Mouse (Mus musculus) forebrain, postnatal 0 days (tissue): ENCODE results near the gene Cplx3. TPM values are rescaled to one million over a fixed set of nuclear protein-coding genes. Genes with fewer than 3 reads are reported as not detected.

Source experiments
- ATAC-seq: fragments of 200-750 bp; cut with Nextera tagmentation; 2 replicates; pipeline ENCODE4 v1.8.0; 2017; ENCODE audit warnings: mild to moderate bottlenecking, moderate library complexity
- DNase-seq: peaks from one replicate; pipeline ENCODE4 v3.0.0-alpha.2; 2015
- H3K27ac ChIP-seq: fragments of 300-500 bp; sonication (generic); 2 replicates; pipeline ENCODE4 v1.5.1; 2014; ENCODE audit warnings: low read depth, mild to moderate bottlenecking, antibody characterized with exemption, low read length, moderate library complexity, mixed read lengths
- H3K27me3 ChIP-seq: fragments of 300-500 bp; sonication (generic); 2 replicates; pipeline ENCODE4 v1.6.1; 2014; ENCODE audit warnings: mild to moderate bottlenecking, low read length, mixed read lengths; ENCODE audit not compliant: insufficient read depth
- H3K36me3 ChIP-seq: fragments of 300-500 bp; sonication (generic); 2 replicates; pipeline ENCODE4 v1.6.1; 2014; ENCODE audit warnings: mild to moderate bottlenecking, moderate library complexity; ENCODE audit not compliant: insufficient read depth
- H3K4me1 ChIP-seq: fragments of 300-500 bp; sonication (generic); 2 replicates; pipeline ENCODE4 v1.6.1; 2014; ENCODE audit warnings: antibody characterized with exemption; ENCODE audit not compliant: insufficient read depth
- H3K4me2 ChIP-seq: fragments of 300-500 bp; sonication (generic); 2 replicates; pipeline ENCODE4 v1.6.1; 2014; ENCODE audit warnings: low read depth, mild to moderate bottlenecking, moderate library complexity
- H3K4me3 ChIP-seq: fragments of 300-500 bp; sonication (generic); 2 replicates; pipeline ENCODE4 v1.5.1; 2014; ENCODE audit warnings: low read depth, low read length, mixed read lengths
- H3K9ac ChIP-seq: fragments of 300-500 bp; sonication (generic); 2 replicates; pipeline ENCODE4 v1.6.1; 2014; ENCODE audit warnings: mild to moderate bottlenecking
- H3K9me3 ChIP-seq: fragments of 300-500 bp; sonication (generic); 2 replicates; pipeline ENCODE4 v1.6.1; 2016; ENCODE audit warnings: low read length
- CTCF ChIP-seq: sonication (generic); IDR thresholded peaks from 2 replicates; pipeline ENCODE4 v1.5.1; 2016; ENCODE audit warnings: antibody characterized with exemption, control low read depth, low read depth
- WGBS: fragments of 180-500 bp; shearing (Covaris S2); extraction: QIAGEN DNeasy Blood & Tissue Kit; methylation state at CpG from one replicate; pipeline ENCODE4 v1.1.7; 2014; 5-methylcytosine and 5-hydroxymethylcytosine counted together
- polyA plus RNA-seq: library from polyadenylated mRNA; unstranded; fragments of >200 nt; fragmentation: Nextera tagmentation; extraction: Ambion mirVana; gene quantifications from 2 replicates; pipeline ENCODE4 v1.2.1, GENCODE M21; 2015
- total RNA-seq: library from RNA; depleted of rRNA; stranded (reverse); fragments of >200 nt; gene quantifications from 2 replicates; pipeline ENCODE4 v1.2.3, GENCODE M21; 2014

Cplx3 gene
- total and polyA plus RNA-seq, 2 experiments from 2014 or later = 0.67 to 1.2 TPM

DNA sequence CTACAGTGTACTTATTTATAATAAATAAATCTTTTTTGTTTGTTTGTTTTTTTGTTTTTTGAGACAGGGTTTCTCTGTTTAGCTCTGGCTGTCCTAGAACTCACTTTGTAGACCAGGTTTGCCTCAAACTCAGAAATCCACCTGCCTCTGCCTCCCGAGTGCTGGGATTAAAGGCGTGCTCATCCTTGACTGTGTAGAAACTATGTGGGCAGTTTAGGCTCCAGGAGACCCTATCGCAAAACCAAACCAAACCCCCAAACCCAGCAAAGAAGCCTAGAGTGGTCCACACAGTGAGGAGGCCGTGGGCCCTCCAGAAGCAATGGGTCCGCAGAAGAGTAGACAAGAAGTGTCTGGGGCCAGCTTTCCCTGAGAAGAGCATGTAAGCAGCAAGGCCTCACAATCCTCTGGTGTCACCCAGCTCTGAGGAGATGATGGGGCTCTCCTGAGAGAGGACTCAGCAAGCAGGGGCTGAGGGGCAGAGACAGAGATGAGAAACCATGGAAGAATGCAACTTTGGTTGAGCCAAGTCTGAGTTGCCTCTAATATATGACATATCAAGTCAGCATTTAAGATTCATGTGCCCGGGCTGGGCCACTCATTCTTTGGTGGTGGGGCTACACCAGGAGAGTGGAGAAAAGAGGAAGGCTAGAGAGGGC, 44.2 kb upstream of the Cplx3 start:
- WGBS = 90% methylated on average over 6 of the region's 6 CpGs

DNA sequence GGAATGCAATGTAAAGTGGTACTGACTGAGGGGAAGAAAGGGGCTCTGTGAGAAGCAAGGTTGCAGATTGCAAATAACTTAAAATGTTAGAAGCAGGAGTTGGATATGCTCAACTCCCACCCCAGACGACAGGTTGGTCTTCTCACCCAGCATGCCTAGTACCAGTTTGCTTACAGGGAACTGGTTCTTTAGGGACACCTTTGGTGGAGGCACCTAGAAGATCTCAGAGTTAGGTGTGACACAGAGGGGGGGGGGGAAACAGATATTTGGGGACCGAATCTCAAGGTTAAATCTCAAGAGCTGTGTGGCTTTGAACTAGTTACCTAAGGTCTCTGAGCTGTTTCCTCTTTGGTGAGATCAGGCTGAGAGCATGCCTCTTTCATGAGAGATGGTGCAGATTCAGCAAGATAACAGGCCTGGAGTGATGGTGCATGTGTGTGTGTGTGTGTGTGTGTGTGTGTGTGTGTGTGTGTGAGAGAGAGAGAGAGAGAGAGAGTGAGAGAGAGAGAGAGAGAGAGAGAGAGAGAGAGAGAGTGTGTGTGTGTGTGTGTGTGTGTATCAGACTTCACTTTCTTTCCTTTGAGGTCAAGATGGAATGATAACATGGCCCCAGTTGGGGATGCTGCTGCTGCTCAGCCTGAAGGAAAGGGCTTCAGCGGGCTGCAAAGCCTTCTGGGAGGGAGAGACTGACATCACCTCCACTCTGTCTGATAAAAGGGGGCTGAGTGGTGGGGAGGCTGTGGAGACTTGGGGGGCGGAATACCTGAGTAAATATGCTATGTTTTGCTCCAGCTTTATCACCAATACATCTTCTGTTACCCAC, 41.4 kb upstream of the Cplx3 start:
- 76% methylated on average over 4 of the region's 4 CpGs for WGBS
- no peaks in the 10 kb centered on the region for H3K27me3 ChIP-seq
- no peak for ATAC-seq

More for the DNA sequence above, 44.2 kb upstream of the Cplx3 start:
- H3K9me3 ChIP-seq = no peaks in the 10 kb centered on the region
- H3K9ac ChIP-seq = no peak overlapping the region; the same call in 1 of the 2 replicates
- no peaks in the 10 kb centered on the region for H3K4me1 ChIP-seq
- H3K27ac ChIP-seq = no peak overlapping the region
- no peaks in the 10 kb centered on the region for H3K27me3 ChIP-seq
- DNase-seq (no peak), ATAC-seq (no peak)
- no peak for TF ChIP-seq CTCF
- no peaks in the 10 kb centered on the region for H3K36me3 ChIP-seq
- H3K4me3 ChIP-seq = no peak overlapping the region
- H3K4me2 ChIP-seq = no peak overlapping the region

DNA sequence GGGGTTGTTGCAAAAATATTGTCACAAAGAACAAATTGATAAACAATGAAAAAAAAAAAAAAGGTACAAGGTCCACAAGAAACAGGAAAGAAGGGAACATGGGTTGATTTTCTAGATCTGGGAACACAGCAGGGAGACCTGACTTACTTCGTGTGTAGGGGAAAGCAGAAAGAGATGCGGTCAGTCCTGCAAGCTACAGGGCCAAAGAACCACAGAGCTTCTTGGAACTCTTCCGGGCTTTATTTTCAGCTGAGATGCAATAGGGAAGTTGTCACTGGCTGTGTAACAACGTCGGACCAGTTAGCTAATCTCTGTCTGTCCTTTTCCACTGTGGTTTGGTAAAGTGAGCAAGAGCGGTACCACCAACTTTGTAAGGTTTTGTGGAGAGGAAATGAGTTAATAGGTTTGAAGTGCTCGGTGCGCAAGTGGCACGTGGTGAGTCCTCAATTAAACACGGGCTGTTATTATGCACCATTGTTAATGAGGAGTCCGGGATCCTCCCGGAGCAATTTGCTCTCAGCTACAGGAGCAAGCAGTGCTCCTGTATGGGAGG, 40.5 kb upstream of the Cplx3 start:
- H3K9me3 ChIP-seq = no peaks in the 10 kb centered on the region
- no peak overlapping the region for H3K27ac ChIP-seq
- no peaks in the 10 kb centered on the region for H3K27me3 ChIP-seq
- ATAC-seq (no peak), DNase-seq (no peak)
- no peak overlapping the region for H3K9ac ChIP-seq
- H3K4me1 ChIP-seq = peaks cover 17% of the 10 kb centered on the region
- H3K36me3 ChIP-seq = no peaks in the 10 kb centered on the region
- no peak for TF ChIP-seq CTCF
- no peak overlapping the region for H3K4me2 ChIP-seq
- H3K4me3 ChIP-seq = no peak overlapping the region
- 43% methylated on average over 12 of the region's 12 CpGs for WGBS

More for the DNA sequence above, 41.4 kb upstream of the Cplx3 start:
- Histone ChIP-seq H3K36me3 (no peaks in the 10 kb centered on the region), H3K4me1 (peaks cover 15% of the 10 kb centered on the region), H3K27ac (no peak overlapping the region), H3K9me3 (no peaks in the 10 kb centered on the region), H3K9ac (no peak overlapping the region), H3K4me3 (no peak overlapping the region), H3K4me2 (no peak overlapping the region)
- no peak for DNase-seq
- no peak for TF ChIP-seq CTCF

DNA sequence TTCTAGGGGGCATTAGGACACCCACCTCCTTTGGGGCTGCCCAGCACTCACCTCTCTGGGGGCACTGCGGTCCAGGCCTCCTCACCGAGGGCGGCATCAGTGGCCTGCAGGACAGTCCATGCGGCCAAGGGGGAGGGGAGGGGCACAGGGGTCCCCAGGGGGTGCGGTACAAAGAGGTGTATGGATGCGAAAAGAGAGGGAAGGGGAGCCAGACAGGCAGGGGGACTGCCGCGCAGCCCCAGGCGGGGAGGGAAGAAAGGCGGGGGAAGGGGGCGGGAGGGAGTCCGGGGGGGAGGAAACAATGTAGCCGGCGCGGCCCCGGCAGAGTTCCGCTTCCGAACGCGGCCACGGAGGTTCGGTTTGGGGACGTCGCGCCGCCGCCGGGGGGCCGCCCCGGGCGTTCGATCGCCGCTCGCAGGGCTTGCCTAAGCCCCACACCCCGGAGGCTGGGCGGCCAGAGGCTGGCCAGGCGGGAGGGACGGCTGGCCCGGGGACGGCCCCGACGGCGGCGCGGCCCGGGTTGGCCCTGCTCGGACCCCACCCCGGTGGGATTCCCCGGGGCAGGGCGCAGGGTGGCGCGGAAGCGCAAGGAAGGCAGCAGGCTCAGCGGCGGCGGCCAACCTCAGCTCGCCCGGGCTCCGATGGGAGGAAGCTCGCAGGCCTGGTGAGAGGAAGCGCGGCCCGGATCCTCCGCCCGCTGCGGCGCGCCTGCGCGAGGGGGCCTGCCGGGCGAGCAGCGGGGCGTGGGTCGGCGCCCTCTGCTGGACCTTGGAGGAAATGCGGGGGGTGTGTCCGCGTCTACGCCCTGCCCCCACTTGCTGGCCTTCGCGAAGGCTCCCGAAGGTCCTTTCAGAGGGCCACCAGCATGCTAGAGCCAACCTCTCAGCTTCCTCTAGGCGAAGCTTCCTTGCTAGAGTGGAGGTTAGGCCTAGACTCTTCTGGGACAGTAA, 39.1 kb upstream of the Cplx3 start:
- Histone ChIP-seq H3K27ac (peak overlapping the region; percentile 95), H3K4me1 (peaks cover 28% of the 10 kb centered on the region), H3K9me3 (no peaks in the 10 kb centered on the region), H3K4me2 (peak overlapping the region; percentile 89), H3K36me3 (no peaks in the 10 kb centered on the region; the same call in 1 of the 2 replicates), H3K4me3 (peak overlapping the region; percentile 98), H3K27me3 (no peaks in the 10 kb centered on the region), H3K9ac (peak overlapping the region; percentile 96)
- DNase-seq (peak; percentile 95), ATAC-seq (peak; percentile 93)
- TF ChIP-seq CTCF = peak; percentile 91
- WGBS = under 1% methylated on average over 72 of the region's 85 CpGs

DNA sequence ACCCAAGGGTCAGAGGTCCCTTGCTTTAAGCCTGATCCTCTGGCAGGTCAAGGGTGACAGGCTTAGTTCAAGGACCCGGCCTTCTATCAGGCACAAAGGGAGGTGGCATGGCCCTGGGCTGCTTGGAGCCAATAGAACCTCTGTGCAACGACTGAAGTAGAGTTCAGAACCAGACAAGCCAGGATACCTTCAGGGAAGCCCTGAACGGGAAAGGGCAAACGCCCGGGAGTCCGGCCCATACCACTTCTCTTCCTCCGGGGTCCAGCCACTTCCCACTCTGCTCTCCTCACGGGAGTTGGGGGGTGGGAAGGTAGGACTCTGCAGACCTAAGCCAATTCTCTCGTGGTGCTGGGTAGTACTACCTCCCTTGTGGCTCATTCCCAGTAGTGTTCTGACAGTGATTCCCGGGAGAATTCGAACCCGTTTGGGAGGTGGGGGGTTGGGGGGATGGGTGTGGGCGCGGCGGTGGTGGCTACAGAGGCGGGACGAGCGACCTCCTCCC, 38.4 kb upstream of the Cplx3 start:
- no peaks in the 10 kb centered on the region for H3K27me3 ChIP-seq
- H3K27ac ChIP-seq = peak overlapping the region; percentile 95
- TF ChIP-seq CTCF = no peak
- no peaks in the 10 kb centered on the region; the same call in 1 of the 2 replicates for H3K36me3 ChIP-seq
- DNase-seq (peak; percentile 60), ATAC-seq (peak; percentile 18)
- H3K4me3 ChIP-seq = peak overlapping the region; percentile 98
- WGBS = under 1% methylated on average over 18 of the region's 18 CpGs
- H3K4me1 ChIP-seq = peaks cover 32% of the 10 kb centered on the region
- peak overlapping the region; percentile 96 for H3K9ac ChIP-seq
- H3K4me2 ChIP-seq = peak overlapping the region; percentile 89
- no peaks in the 10 kb centered on the region for H3K9me3 ChIP-seq

DNA sequence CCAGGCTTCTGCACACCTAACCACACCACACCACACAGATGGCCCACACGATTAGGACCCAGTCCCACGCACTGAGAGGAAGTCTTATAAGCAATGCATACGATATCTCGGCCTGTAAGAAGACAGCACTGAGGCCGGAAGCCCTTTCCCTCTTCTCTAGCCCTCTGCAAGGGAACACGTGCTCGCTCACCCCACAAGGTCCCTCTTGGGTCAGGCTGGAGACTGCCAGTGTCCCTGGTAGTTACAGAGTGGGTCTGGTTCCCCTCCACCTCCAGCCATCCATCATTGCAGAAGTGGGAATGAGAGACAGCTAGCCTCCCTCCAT, 37.7 kb upstream of the Cplx3 start:
- Histone ChIP-seq H3K4me3 (peak overlapping the region; percentile 98), H3K4me2 (peak overlapping the region; percentile 89), H3K9me3 (no peaks in the 10 kb centered on the region), H3K36me3 (no peaks in the 10 kb centered on the region; the same call in 1 of the 2 replicates), H3K9ac (peak overlapping the region; percentile 96), H3K27me3 (no peaks in the 10 kb centered on the region), H3K4me1 (peaks cover 39% of the 10 kb centered on the region), H3K27ac (no peak overlapping the region)
- DNase-seq (no peak), ATAC-seq (no peak)
- 58% methylated on average over 7 of the region's 7 CpGs for WGBS
- TF ChIP-seq CTCF = no peak
